Mouse (Mus musculus): ENCODE measurements at regions not wholly inside any gene's neighbourhood (a gene's known extent, or its start where the extent isn't known, plus 50 kb on each side); places are given as distances from the start of the nearest gene placed in this dataset.
"Not testable (repeated sequence)": the region's sequence is repeated elsewhere in the genome, so short reads cannot be mapped to it uniquely, and the experiment has no call there.

DNA sequence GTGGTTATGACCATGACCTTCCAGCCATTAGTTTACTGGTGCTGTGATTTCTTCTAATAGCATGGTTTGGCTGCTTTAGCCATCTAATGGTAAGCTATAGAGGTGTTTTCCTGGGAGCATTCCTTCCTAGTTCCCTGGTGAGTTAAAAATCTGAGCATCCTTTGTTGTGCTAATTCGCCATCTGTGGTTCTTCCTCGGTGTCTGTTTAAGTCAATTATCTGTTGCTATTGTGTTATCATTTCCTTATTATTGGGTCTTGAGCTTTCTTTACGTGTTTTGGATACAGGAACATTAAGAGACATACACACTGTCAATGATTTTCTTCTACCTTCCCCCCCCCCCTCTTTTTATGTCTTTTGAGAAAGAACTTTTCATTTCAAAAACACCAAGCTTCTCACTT lies 468.9 kb downstream of the Cbln4 start:
- H3K4me2 ChIP-seq, result no peak overlapping the region
- H3K4me1 ChIP-seq, result no peaks in the 10 kb centered on the region
- 39% methylated on average over 3 of the region's 3 CpGs for WGBS
- H3K27ac ChIP-seq (replicated peaks), result no peak overlapping the region
- H3K9ac ChIP-seq (replicated peaks), result no peak overlapping the region
- no peaks in the 10 kb centered on the region for H3K36me3 ChIP-seq
- H3K9me3 ChIP-seq (replicated peaks), result no peaks in the 10 kb centered on the region
- ATAC-seq (ENCODE audit: low FRiP score), result no peak
- no peak overlapping the region for H3K4me3 ChIP-seq (replicated peaks)
- no peaks in the 10 kb centered on the region for H3K27me3 ChIP-seq (replicated peaks)

DNA sequence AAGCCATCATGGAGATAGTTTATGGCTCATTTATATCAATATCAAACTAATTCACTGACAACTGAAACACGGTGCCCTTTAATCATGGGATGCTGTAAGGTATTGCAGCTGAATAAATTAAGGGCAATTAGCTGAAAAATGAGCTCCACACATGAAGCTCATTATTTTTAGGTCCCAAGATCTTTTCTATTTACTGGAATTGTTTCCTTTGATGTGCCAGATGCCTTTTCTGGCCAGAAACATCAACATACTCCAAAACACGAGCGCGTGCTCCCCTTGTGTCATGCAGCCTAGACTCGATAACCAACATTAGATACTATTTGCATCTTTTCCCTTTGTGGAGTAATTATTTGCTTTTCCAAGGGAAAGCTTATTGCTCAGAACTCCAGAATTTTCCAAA lies 480.6 kb downstream of the Cbln4 start:
- ATAC-seq (ENCODE audit: low FRiP score), result no peak
- WGBS, result 48% methylated on average over 5 of the region's 5 CpGs
- Histone ChIP-seq H3K36me3 (no peaks in the 10 kb centered on the region), H3K9ac (replicated peaks) (no peak overlapping the region), H3K9me3 (replicated peaks) (no peaks in the 10 kb centered on the region), H3K4me2 (no peak overlapping the region), H3K27ac (replicated peaks) (no peak overlapping the region), H3K27me3 (replicated peaks) (no peaks in the 10 kb centered on the region), H3K4me1 (no peaks in the 10 kb centered on the region), H3K4me3 (replicated peaks) (no peak overlapping the region)

DNA sequence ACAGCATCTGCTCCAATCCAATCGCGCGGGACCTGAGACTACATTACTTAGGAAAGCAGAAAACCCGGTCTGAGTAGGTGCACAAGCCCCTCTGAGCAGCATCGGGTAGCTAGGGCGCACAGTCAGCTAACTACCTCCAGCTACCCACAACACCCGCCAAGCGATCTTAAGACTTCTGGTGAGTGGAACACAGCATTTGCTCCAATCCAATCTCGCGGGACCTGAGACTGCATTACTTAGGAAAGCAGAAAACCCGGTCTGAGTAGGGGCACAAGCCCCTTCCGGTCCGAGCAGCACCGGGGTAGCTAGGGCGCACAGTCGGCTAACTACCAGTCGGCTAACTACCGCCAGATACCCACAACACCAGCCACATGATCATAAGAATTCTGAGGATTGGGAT lies 500.5 kb downstream of the Cbln4 start:
- not testable (repeated sequence) for ATAC-seq (ENCODE audit: low FRiP score); H3K9ac ChIP-seq (replicated peaks); H3K9me3 ChIP-seq (replicated peaks); H3K4me2 ChIP-seq; H3K27ac ChIP-seq (replicated peaks); H3K36me3 ChIP-seq; H3K4me3 ChIP-seq (replicated peaks); H3K4me1 ChIP-seq; H3K27me3 ChIP-seq (replicated peaks)
- 88% methylated on average over 18 of the region's 18 CpGs for WGBS

DNA sequence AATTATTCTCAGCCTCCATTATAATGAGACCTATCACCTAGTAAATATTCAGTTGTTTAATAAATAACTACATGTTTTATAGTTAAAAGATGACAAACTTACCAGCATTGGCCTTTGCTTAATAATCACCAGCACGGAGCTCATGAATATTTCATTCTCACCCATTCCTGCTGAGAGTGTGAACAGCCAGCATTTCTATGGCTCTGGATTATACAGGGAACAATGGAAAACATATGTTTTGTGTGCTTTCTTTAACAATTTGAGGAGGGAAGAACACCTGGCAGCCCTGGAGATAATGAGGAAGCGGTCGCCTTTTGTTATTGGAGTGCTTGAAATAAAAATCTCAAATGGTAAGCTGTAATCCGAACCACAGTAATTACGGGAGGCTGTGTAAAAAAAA lies 528.4 kb downstream of the Cbln4 start:
- 34% methylated on average over 5 of the region's 5 CpGs for WGBS
- no peaks in the 10 kb centered on the region for H3K9me3 ChIP-seq (replicated peaks)
- no peak overlapping the region for H3K4me2 ChIP-seq
- no peak overlapping the region for H3K9ac ChIP-seq (replicated peaks)
- no peaks in the 10 kb centered on the region for H3K4me1 ChIP-seq
- no peak for ATAC-seq (ENCODE audit: low FRiP score)
- H3K4me3 ChIP-seq (replicated peaks), result no peak overlapping the region
- H3K36me3 ChIP-seq, result no peaks in the 10 kb centered on the region
- H3K27ac ChIP-seq (replicated peaks), result no peak overlapping the region
- no peaks in the 10 kb centered on the region for H3K27me3 ChIP-seq (replicated peaks)

DNA sequence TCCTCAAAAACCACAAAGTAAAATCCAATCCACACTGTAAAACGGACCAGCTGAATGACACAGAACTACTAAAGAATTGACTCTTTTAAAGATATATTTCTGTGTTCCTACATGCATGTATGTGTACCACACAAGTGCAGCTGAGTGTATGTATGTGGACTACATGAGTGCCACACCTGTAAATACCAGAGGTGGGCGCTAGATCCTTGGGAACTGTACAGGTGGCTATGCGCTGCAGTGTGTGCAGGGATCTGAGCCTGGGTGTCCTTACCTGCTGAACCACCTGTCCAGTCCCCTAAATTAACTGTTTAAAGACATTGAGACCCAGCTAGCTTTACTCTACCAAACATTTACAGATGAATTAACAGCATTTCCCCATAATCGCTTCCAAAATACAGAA lies 546.6 kb downstream of the Cbln4 start:
- WGBS, result 83% methylated on average over 4 of the region's 4 CpGs
- H3K36me3 ChIP-seq, result no peaks in the 10 kb centered on the region

DNA sequence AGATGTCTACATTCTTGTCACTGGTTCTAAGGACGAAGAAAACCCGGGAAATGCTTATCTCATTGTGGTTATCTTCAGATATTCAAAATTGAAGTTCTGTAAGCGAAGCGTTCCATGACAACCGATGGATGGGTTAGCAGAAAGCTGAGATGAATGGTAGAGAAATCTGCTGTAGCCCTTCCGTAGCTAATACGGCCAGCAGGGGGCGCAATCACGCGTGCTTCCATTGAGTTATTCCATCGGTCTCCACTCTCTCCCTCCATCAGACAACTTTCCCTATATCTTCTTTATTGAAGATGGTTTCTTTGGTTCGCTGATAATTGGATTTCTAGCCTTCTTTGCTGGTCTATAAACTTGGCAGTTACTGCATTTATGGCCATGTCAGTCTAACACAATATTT lies 549.5 kb downstream of the Cbln4 start:
- Histone ChIP-seq H3K36me3 (no peaks in the 10 kb centered on the region), H3K9ac (replicated peaks) (no peak overlapping the region), H3K4me3 (replicated peaks) (no peak overlapping the region), H3K27ac (replicated peaks) (no peak overlapping the region), H3K4me1 (peaks cover 9% of the 10 kb centered on the region; the same call in 1 of the 2 replicates), H3K27me3 (replicated peaks) (no peaks in the 10 kb centered on the region), H3K4me2 (no peak overlapping the region), H3K9me3 (replicated peaks) (no peaks in the 10 kb centered on the region)
- ATAC-seq (ENCODE audit: low FRiP score), result no peak
- WGBS, result 36% methylated on average over 12 of the region's 12 CpGs

More for the DNA sequence above, 546.6 kb downstream of the Cbln4 start:
- H3K9ac ChIP-seq (replicated peaks), result no peak overlapping the region
- no peak overlapping the region for H3K27ac ChIP-seq (replicated peaks)
- no peaks in the 10 kb centered on the region for H3K9me3 ChIP-seq (replicated peaks)
- no peak overlapping the region for H3K4me3 ChIP-seq (replicated peaks)
- no peaks in the 10 kb centered on the region for H3K27me3 ChIP-seq (replicated peaks)
- peaks cover 9% of the 10 kb centered on the region; the same call in 1 of the 2 replicates for H3K4me1 ChIP-seq
- no peak for ATAC-seq (ENCODE audit: low FRiP score)
- no peak overlapping the region for H3K4me2 ChIP-seq

GRCm38 (mm10) chr2:171487284-171487683 lies 556.0 kb downstream of the Cbln4 start:
- no peaks in the 10 kb centered on the region for H3K36me3 ChIP-seq
- peak; percentile 66; the same call in 1 of the 2 replicates for ATAC-seq (ENCODE audit: low FRiP score)
- no peaks in the 10 kb centered on the region for H3K9me3 ChIP-seq (replicated peaks)
- no peak overlapping the region for H3K9ac ChIP-seq (replicated peaks)
- 34% methylated on average over 2 of the region's 2 CpGs for WGBS
- no peaks in the 10 kb centered on the region for H3K27me3 ChIP-seq (replicated peaks)
- H3K4me1 ChIP-seq, result peaks cover 12% of the 10 kb centered on the region; the same call in 1 of the 2 replicates
- no peak overlapping the region for H3K4me3 ChIP-seq (replicated peaks)
- H3K27ac ChIP-seq (replicated peaks), result 0 out of 2 replicates have a peak overlapping the region, but pooled peaks have one; percentile 18
- H3K4me2 ChIP-seq, result no peak overlapping the region

GRCm38 (mm10) chr2:171453241-171453640 lies 590.0 kb downstream of the Cbln4 start:
- H3K9me3 ChIP-seq (replicated peaks), result no peaks in the 10 kb centered on the region; the same call in 1 of the 2 replicates
- H3K36me3 ChIP-seq, result no peaks in the 10 kb centered on the region
- no peak overlapping the region for H3K4me3 ChIP-seq (replicated peaks)
- H3K27me3 ChIP-seq (replicated peaks), result no peaks in the 10 kb centered on the region
- H3K9ac ChIP-seq (replicated peaks), result no peak overlapping the region
- 68% methylated on average over 9 of the region's 9 CpGs for WGBS
- no peak for ATAC-seq (ENCODE audit: low FRiP score)
- 0 out of 2 replicates have a peak overlapping the region, but pooled peaks have one; percentile 11 for H3K27ac ChIP-seq (replicated peaks)
- H3K4me2 ChIP-seq, result no peak overlapping the region
- no peaks in the 10 kb centered on the region for H3K4me1 ChIP-seq

DNA sequence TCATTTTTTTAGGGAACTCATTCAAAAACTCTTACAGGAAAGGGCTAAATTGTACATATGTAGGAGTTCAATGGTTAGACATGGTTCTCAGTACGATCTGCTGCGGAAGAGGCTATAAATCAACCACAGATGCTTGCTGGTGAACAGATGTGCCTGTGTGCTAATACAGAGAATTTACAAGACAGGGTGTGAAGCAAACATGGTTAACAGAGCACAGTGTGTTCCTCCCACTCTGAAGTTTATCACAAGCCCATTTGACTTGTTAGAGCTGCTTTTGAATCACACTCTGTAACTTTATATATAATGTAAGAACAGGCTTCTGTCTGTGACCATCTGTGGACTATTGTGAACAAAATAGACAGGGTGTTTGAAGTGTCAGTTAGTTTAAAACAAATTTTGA lies 637.2 kb downstream of the Cbln4 start:
- H3K4me3 ChIP-seq (replicated peaks), result no peak overlapping the region
- no peak overlapping the region for H3K4me2 ChIP-seq
- H3K27me3 ChIP-seq (replicated peaks), result no peaks in the 10 kb centered on the region
- H3K4me1 ChIP-seq, result no peaks in the 10 kb centered on the region
- H3K27ac ChIP-seq (replicated peaks), result no peak overlapping the region
- H3K9me3 ChIP-seq (replicated peaks), result no peaks in the 10 kb centered on the region
- no peak for ATAC-seq (ENCODE audit: low FRiP score)
- H3K9ac ChIP-seq (replicated peaks), result no peak overlapping the region
- no peaks in the 10 kb centered on the region for H3K36me3 ChIP-seq
- WGBS, result 18% methylated on average over 2 of the region's 2 CpGs

GRCm38 (mm10) chr2:171388936-171389335 lies 654.3 kb downstream of the Cbln4 start:
- H3K9ac ChIP-seq (replicated peaks), result no peak overlapping the region
- no peaks in the 10 kb centered on the region for H3K27me3 ChIP-seq (replicated peaks)
- H3K9me3 ChIP-seq (replicated peaks), result 0 out of 2 replicates have a peak, but pooled peaks cover 4% of the 10 kb centered on the region
- no peak for ATAC-seq (ENCODE audit: low FRiP score)
- no peak overlapping the region for H3K4me2 ChIP-seq
- no peaks in the 10 kb centered on the region for H3K4me1 ChIP-seq
- no peak overlapping the region for H3K4me3 ChIP-seq (replicated peaks)
- no peaks in the 10 kb centered on the region for H3K36me3 ChIP-seq
- H3K27ac ChIP-seq (replicated peaks), result no peak overlapping the region
- WGBS, result 69% methylated on average over 1 of the region's 1 CpGs

DNA sequence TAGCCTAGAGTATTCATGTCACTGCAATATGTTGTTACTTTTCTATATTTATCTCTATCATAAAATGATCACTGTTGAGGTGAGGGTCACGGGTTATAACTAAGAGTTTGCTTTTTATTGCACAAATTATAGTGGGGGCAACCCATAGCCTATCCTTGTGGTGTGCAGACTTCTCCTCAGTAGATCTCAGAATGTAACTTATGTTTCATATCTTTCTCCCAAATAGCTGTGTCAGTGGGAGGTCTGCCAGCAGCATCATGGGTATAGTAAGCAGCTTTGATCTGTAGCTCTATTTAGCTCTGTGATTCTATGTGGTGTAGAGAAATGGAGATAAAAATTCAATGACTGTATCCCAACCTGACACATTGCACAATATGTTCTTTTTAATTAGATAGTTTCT lies 641.9 kb downstream of the Dok5 start:
- H3K36me3 ChIP-seq, result no peaks in the 10 kb centered on the region
- no peaks in the 10 kb centered on the region for H3K9me3 ChIP-seq (replicated peaks)
- H3K4me1 ChIP-seq, result no peaks in the 10 kb centered on the region
- no peak overlapping the region for H3K4me2 ChIP-seq
- H3K9ac ChIP-seq (replicated peaks), result no peak overlapping the region
- WGBS, result 67% methylated on average over 1 of the region's 1 CpGs
- no peak overlapping the region for H3K4me3 ChIP-seq (replicated peaks)
- no peak overlapping the region for H3K27ac ChIP-seq (replicated peaks)
- no peak for ATAC-seq (ENCODE audit: low FRiP score)
- H3K27me3 ChIP-seq (replicated peaks), result no peaks in the 10 kb centered on the region

DNA sequence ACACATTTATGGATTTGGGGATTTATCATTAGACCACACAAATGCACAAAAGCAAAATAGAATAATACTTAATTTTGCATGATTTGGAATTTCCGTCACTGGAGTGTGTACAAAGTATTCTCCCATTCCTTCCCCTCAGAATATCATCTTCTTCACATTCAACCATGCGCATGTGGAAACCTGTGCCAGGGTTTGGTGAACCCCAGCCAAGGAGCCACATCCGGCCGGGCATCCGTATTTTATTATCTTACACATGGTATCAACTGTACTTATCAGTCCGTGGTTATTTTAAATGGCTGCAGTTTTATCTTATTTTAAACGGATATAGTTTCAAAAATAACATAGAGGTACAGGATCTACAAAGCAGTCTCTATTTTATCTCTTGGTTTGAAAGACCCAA lies 641.4 kb downstream of the Dok5 start:
- no peak overlapping the region for H3K4me3 ChIP-seq (replicated peaks)
- no peaks in the 10 kb centered on the region for H3K4me1 ChIP-seq
- H3K27me3 ChIP-seq (replicated peaks), result no peaks in the 10 kb centered on the region
- 93% methylated on average over 7 of the region's 7 CpGs for WGBS
- no peak overlapping the region for H3K9ac ChIP-seq (replicated peaks)
- H3K27ac ChIP-seq (replicated peaks), result no peak overlapping the region
- ATAC-seq (ENCODE audit: low FRiP score), result no peak
- no peaks in the 10 kb centered on the region for H3K36me3 ChIP-seq
- H3K4me2 ChIP-seq, result no peak overlapping the region
- H3K9me3 ChIP-seq (replicated peaks), result no peaks in the 10 kb centered on the region

DNA sequence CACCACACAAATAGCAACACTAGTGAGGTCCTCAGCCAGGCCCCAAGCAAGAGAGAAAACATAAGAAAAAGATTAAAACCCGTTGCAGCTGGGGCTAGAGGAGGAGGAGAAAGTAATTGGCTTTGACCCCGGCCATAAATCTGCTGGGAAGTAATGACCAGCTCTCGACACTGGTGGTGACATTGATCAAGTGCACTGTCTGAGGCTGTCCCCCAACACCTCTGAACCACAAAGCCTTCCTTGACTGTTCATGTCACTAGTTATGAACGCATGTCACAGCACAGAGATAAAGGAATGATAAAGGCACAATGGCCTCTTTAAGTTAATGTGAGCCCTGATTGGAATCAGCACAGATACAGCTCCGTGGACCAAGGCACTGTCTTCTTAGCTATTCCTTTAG lies 640.1 kb downstream of the Dok5 start:
- H3K27ac ChIP-seq (replicated peaks), result no peak overlapping the region
- no peaks in the 10 kb centered on the region for H3K9me3 ChIP-seq (replicated peaks)
- no peaks in the 10 kb centered on the region for H3K36me3 ChIP-seq
- no peaks in the 10 kb centered on the region for H3K27me3 ChIP-seq (replicated peaks)
- no peaks in the 10 kb centered on the region for H3K4me1 ChIP-seq
- no peak overlapping the region for H3K4me2 ChIP-seq
- ATAC-seq (ENCODE audit: low FRiP score), result no peak
- no peak overlapping the region for H3K4me3 ChIP-seq (replicated peaks)
- no peak overlapping the region for H3K9ac ChIP-seq (replicated peaks)
- 27% methylated on average over 5 of the region's 5 CpGs for WGBS

Data from neural tube, embryonic 15.5 days (tissue).